Mouse (Mus musculus) limb, embryonic 13.5 days (tissue): ENCODE results near the gene Sap25. TPM values are rescaled to one million over a fixed set of nuclear protein-coding genes. Genes with fewer than 3 reads are reported as not detected.
A peak's percentile ranks its signal among the peaks of the same experiment; 100 is the strongest.

Source experiments
- ATAC-seq: fragments of 200-750 bp; cut with Nextera tagmentation; 2 replicates; pipeline ENCODE4 v1.8.0; 2017; ENCODE audit warnings: low read depth, moderate number of reproducible peaks, moderate TSS enrichment; ENCODE audit not compliant: low FRiP score
- H3K27ac ChIP-seq: fragments of 300-500 bp; sonication (generic); 2 replicates; pipeline ENCODE4 v1.5.1; 2015; ENCODE audit warnings: inconsistent platforms, mild to moderate bottlenecking, moderate library complexity
- H3K27me3 ChIP-seq: fragments of 300-500 bp; sonication (generic); 2 replicates; pipeline ENCODE4 v1.6.1; 2015; ENCODE audit warnings: mild to moderate bottlenecking, inconsistent platforms
- H3K36me3 ChIP-seq: fragments of 300-500 bp; sonication (generic); 2 replicates; pipeline ENCODE4 v1.6.1; 2015; ENCODE audit warnings: inconsistent platforms, mild to moderate bottlenecking, moderate library complexity
- H3K4me1 ChIP-seq: fragments of 300-500 bp; sonication (generic); 2 replicates; pipeline ENCODE4 v1.6.1; 2015; ENCODE audit warnings: inconsistent platforms
- H3K4me2 ChIP-seq: fragments of 300-500 bp; sonication (generic); replicated peaks from 2 replicates; pipeline ENCODE4 v1.6.1; 2015; ENCODE audit warnings: inconsistent platforms, mild to moderate bottlenecking, moderate library complexity
- H3K4me3 ChIP-seq: fragments of 300-500 bp; sonication (generic); 2 replicates; pipeline ENCODE4 v1.5.1; 2015; ENCODE audit warnings: moderate library complexity, mild to moderate bottlenecking, inconsistent platforms
- H3K9ac ChIP-seq: fragments of 300-500 bp; sonication (generic); 2 replicates; pipeline ENCODE4 v1.6.1; 2015; ENCODE audit warnings: mild to moderate bottlenecking, inconsistent platforms
- H3K9me3 ChIP-seq: fragments of 300-500 bp; sonication (generic); 2 replicates; pipeline ENCODE4 v1.6.1; 2016; ENCODE audit warnings: inconsistent platforms
- WGBS: fragments of 180-500 bp; shearing (Covaris S2); methylation state at CpG from one replicate; pipeline ENCODE4 v1.1.7; 2015; 5-methylcytosine and 5-hydroxymethylcytosine counted together
- polyA plus RNA-seq: library from polyadenylated mRNA; unstranded; fragments of >200 nt; fragmentation: Nextera tagmentation; extraction: Ambion mirVana; gene quantifications from 2 replicates; pipeline ENCODE4 v1.2.1, GENCODE M21; 2015

Gene Sap25
- 7.3 and 8.9 TPM in 2 replicates for polyA plus RNA-seq

- Histone ChIP-seq H3K27ac (no peak within 1 kb of the TSS), H3K4me3 (no peak within 1 kb of the TSS), H3K27me3 (peaks cover 31% of the 10 kb centered on the region), H3K9ac (no peak within 1 kb of the TSS), H3K9me3 (no peaks in the 10 kb centered on the region), H3K4me1 (peaks cover 13% of the 10 kb centered on the region), H3K36me3 (peaks cover 68% of the 10 kb centered on the region), H3K4me2 (no peak within 1 kb of the TSS)
- 85% methylated on average over 19 of the region's 19 CpGs for WGBS
- no peak for ATAC-seq
Measured at GRCm38 (mm10) chr5:137641054-137641453, at the start of gene Sap25. Gene Sap25 (plus strand): TSS chr5:137641334.

GRCm38 (mm10) chr5:137595921-137596320 is 45.2 kb upstream of the Sap25 start:
- peaks cover 13% of the 10 kb centered on the region for H3K4me1 ChIP-seq
- no peak for ATAC-seq
- H3K9ac ChIP-seq, result no peak overlapping the region
- no peak overlapping the region for H3K4me3 ChIP-seq
- H3K36me3 ChIP-seq, result peaks cover 17% of the 10 kb centered on the region
- no peak overlapping the region for H3K4me2 ChIP-seq
- no peak overlapping the region for H3K27ac ChIP-seq
- H3K27me3 ChIP-seq, result no peaks in the 10 kb centered on the region
- 79% methylated on average over 7 of the region's 7 CpGs for WGBS
- no peaks in the 10 kb centered on the region for H3K9me3 ChIP-seq

- no peak overlapping the region for H3K27ac ChIP-seq
Measured at GRCm38 (mm10) chr5:137596601-137597261, 44.4 kb upstream of the Sap25 start.

GRCm38 (mm10) chr5:137597625-137598024 is 43.5 kb upstream of the Sap25 start:
- Histone ChIP-seq H3K36me3 (peaks cover 17% of the 10 kb centered on the region), H3K27me3 (no peaks in the 10 kb centered on the region), H3K9me3 (no peaks in the 10 kb centered on the region), H3K27ac (no peak overlapping the region), H3K4me1 (peaks cover 22% of the 10 kb centered on the region), H3K4me2 (no peak overlapping the region), H3K9ac (no peak overlapping the region), H3K4me3 (no peak overlapping the region)
- ATAC-seq, result no peak
- 96% methylated on average over 6 of the region's 6 CpGs for whole genome bisulfite sequencing

More at GRCm38 (mm10) chr5:137596601-137597261, 44.4 kb upstream of the Sap25 start:
- peaks cover 13% of the 10 kb centered on the region for H3K4me1 ChIP-seq
- no peaks in the 10 kb centered on the region for H3K27me3 ChIP-seq
- H3K4me2 ChIP-seq, result peak overlapping the region; percentile 31
- 0 out of 2 replicates have a peak overlapping the region, but pooled peaks have one; percentile 2 for H3K4me3 ChIP-seq
- 36% methylated on average over 30 of the region's 30 CpGs for WGBS
- H3K9me3 ChIP-seq, result no peaks in the 10 kb centered on the region
- no peak for ATAC-seq
- H3K36me3 ChIP-seq, result peaks cover 17% of the 10 kb centered on the region
- no peak overlapping the region for H3K9ac ChIP-seq

GRCm38 (mm10) chr5:137598100-137598826 is 42.9 kb upstream of the Sap25 start:
- no peaks in the 10 kb centered on the region for H3K9me3 ChIP-seq
- H3K4me1 ChIP-seq, result peaks cover 28% of the 10 kb centered on the region
- peaks cover 17% of the 10 kb centered on the region for H3K36me3 ChIP-seq
- ATAC-seq, result no peak
- no peak overlapping the region for H3K9ac ChIP-seq
- 87% methylated on average over 2 of the region's 2 CpGs for WGBS
- no peaks in the 10 kb centered on the region for H3K27me3 ChIP-seq
- H3K4me3 ChIP-seq, result no peak overlapping the region
- H3K27ac ChIP-seq, result no peak overlapping the region
- no peak overlapping the region for H3K4me2 ChIP-seq

- no peak for ATAC-seq
- peaks cover 31% of the 10 kb centered on the region for H3K4me1 ChIP-seq
- H3K4me2 ChIP-seq, result peak overlapping the region; percentile 96
- H3K27ac ChIP-seq, result no peak overlapping the region
- WGBS, result 71% methylated on average over 9 of the region's 9 CpGs
- H3K36me3 ChIP-seq, result peaks cover 20% of the 10 kb centered on the region
- H3K27me3 ChIP-seq, result no peaks in the 10 kb centered on the region
- H3K9me3 ChIP-seq, result no peaks in the 10 kb centered on the region
- H3K4me3 ChIP-seq, result peak overlapping the region; percentile 76
- peak overlapping the region; percentile 87 for H3K9ac ChIP-seq
Measured at GRCm38 (mm10) chr5:137599600-137599999, 41.5 kb upstream of the Sap25 start.

- 3% methylated on average over 18 of the region's 19 CpGs for WGBS
- Histone ChIP-seq H3K27ac (peak overlapping the region; percentile 77), H3K27me3 (no peaks in the 10 kb centered on the region), H3K9me3 (no peaks in the 10 kb centered on the region), H3K4me1 (peaks cover 31% of the 10 kb centered on the region), H3K36me3 (peaks cover 27% of the 10 kb centered on the region), H3K4me2 (peak overlapping the region; percentile 96), H3K4me3 (peak overlapping the region; percentile 76), H3K9ac (peak overlapping the region; percentile 87)
- ATAC-seq, result no peak; the same call in 1 of the 2 replicates
Measured at GRCm38 (mm10) chr5:137600281-137600618, 40.9 kb upstream of the Sap25 start.

GRCm38 (mm10) chr5:137600619-137601364 is 40.3 kb upstream of the Sap25 start, which contains the start of gene Mospd3:
Gene Mospd3 (minus strand): TSS chr5:137601058.
- Histone ChIP-seq H3K4me2 (peak within 1 kb of the TSS; percentile 96), H3K4me1 (peaks cover 31% of the 10 kb centered on the region), H3K27ac (peak within 1 kb of the TSS; percentile 80), H3K4me3 (peak within 1 kb of the TSS; percentile 76), H3K27me3 (no peaks in the 10 kb centered on the region), H3K9ac (peak within 1 kb of the TSS; percentile 87), H3K36me3 (peaks cover 32% of the 10 kb centered on the region), H3K9me3 (no peaks in the 10 kb centered on the region)
- ATAC-seq, result peak; percentile 96
- under 1% methylated on average over 41 of the region's 41 CpGs for WGBS

GRCm38 (mm10) chr5:137601365-137601729 is 39.8 kb upstream of the Sap25 start:
- Histone ChIP-seq H3K27me3 (no peaks in the 10 kb centered on the region), H3K4me1 (peaks cover 31% of the 10 kb centered on the region), H3K9me3 (no peaks in the 10 kb centered on the region), H3K9ac (peak overlapping the region; percentile 69), H3K36me3 (peaks cover 38% of the 10 kb centered on the region), H3K4me2 (peak overlapping the region; percentile 96), H3K4me3 (peak overlapping the region; percentile 76), H3K27ac (peak overlapping the region; percentile 63)
- WGBS, result under 1% methylated on average over 22 of the region's 22 CpGs
- no peak for ATAC-seq

- Histone ChIP-seq H3K4me3 (peak overlapping the region; percentile 48), H3K9ac (peak overlapping the region; percentile 67), H3K27ac (no peak overlapping the region), H3K36me3 (peaks cover 37% of the 10 kb centered on the region), H3K9me3 (no peaks in the 10 kb centered on the region), H3K4me1 (peaks cover 59% of the 10 kb centered on the region), H3K27me3 (no peaks in the 10 kb centered on the region), H3K4me2 (peak overlapping the region; percentile 76)
- ATAC-seq, result no peak
- 23% methylated on average over 26 of the region's 26 CpGs for WGBS
Measured at GRCm38 (mm10) chr5:137607860-137608653, 33.1 kb upstream of the Sap25 start.

GRCm38 (mm10) chr5:137608654-137609190 is 32.4 kb upstream of the Sap25 start:
- Histone ChIP-seq H3K9ac (peak overlapping the region; percentile 67), H3K4me1 (peaks cover 61% of the 10 kb centered on the region), H3K4me2 (peak overlapping the region; percentile 76), H3K27me3 (no peaks in the 10 kb centered on the region), H3K27ac (0 out of 2 replicates have a peak overlapping the region, but pooled peaks have one; percentile 28), H3K9me3 (no peaks in the 10 kb centered on the region), H3K36me3 (peaks cover 37% of the 10 kb centered on the region), H3K4me3 (peak overlapping the region; percentile 48)
- WGBS, result 13% methylated on average over 23 of the region's 23 CpGs
- ATAC-seq, result no peak
